20 mouse cellular contexts compared by ENCODE assay signal in genomic region chr11:105548383-105548782, GRCm38 (mm10). TPM values are rescaled to one million over a fixed set of nuclear protein-coding genes. Genes with fewer than 3 reads are reported as not detected.
A peak's percentile ranks its signal among the peaks of the same experiment; 100 is the strongest.
DNase-seq lines count a peak whose midpoint lies in the region; ATAC-seq and TF ChIP-seq lines count a peak whose summit lies in the region.
"Had no signal": no experiment of that assay in that cellular context is flagged by ENCODE, and none has a peak within 500 bp of the region (broad histone marks: within the 10 kb centered on the region; RNA-seq: fewer than 3 reads in every experiment).

No protein-coding gene starts in this region.

- DNase-seq in forebrain, postnatal 0 days, result no peak
- no peak for DNase-seq in kidney, postnatal 10 days
- peak; percentile 44 for DNase-seq in thymus, postnatal 4 days
- DNase-seq in thymus, postnatal 36 days, result no peak
- no peak for DNase-seq in hindbrain, embryonic 14.5 days (ENCODE audit: low spot score)
- DNase-seq in adrenal gland, adult 18-20 months (ENCODE audit: low spot score in 2 of 2), result no peak
- DNase-seq: cerebellum, adult 2 months; gastrocnemius, postnatal 36 days; kidney, adult 18-20 months; kidney, postnatal 36 days; layer of hippocampus, adult 9-11 months; lung, adult 2 months had no signal

- no peaks in the 10 kb centered on the region for H3K4me1 ChIP-seq in forebrain, postnatal 0 days (ENCODE audit: insufficient read depth)
- no peaks in the 10 kb centered on the region for H3K4me1 ChIP-seq in forebrain, embryonic 12.5 days
- H3K4me1 ChIP-seq in kidney, embryonic 15.5 days, result peaks cover 23% of the 10 kb centered on the region
- H3K4me1 ChIP-seq in hindbrain, embryonic 14.5 days (replicated peaks; ENCODE audit: control insufficient read depth, insufficient read depth, low read length), result no peaks in the 10 kb centered on the region

- ATAC-seq in forebrain, postnatal 0 days, result no peak
- no peak for ATAC-seq in forebrain, embryonic 12.5 days (ENCODE audit: low FRiP score)
- ATAC-seq in kidney, embryonic 15.5 days (replicated peaks; ENCODE audit: low FRiP score), result no peak
- no peak for ATAC-seq in hindbrain, embryonic 14.5 days (ENCODE audit: low FRiP score)
- ATAC-seq: forebrain, embryonic 13.5 days; liver, embryonic 12.5 days had no signal

- no peaks in the 10 kb centered on the region for H3K36me3 ChIP-seq in forebrain, postnatal 0 days (ENCODE audit: insufficient read depth)
- no peaks in the 10 kb centered on the region for H3K36me3 ChIP-seq in forebrain, embryonic 12.5 days (replicated peaks)
- no peaks in the 10 kb centered on the region for H3K36me3 ChIP-seq in kidney, embryonic 15.5 days
- H3K36me3 ChIP-seq in hindbrain, embryonic 14.5 days (replicated peaks; ENCODE audit: control insufficient read depth, insufficient read depth), result no peaks in the 10 kb centered on the region
- H3K36me3 ChIP-seq: hindbrain, embryonic 15.5 days; limb, embryonic 12.5 days; liver, embryonic 12.5 days had no signal

- no peak overlapping the region for H3K4me2 ChIP-seq in forebrain, postnatal 0 days (ENCODE audit: low read depth)
- no peak overlapping the region for H3K4me2 ChIP-seq in forebrain, embryonic 12.5 days
- H3K4me2 ChIP-seq in kidney, embryonic 15.5 days, result no peak overlapping the region
- no peak overlapping the region for H3K4me2 ChIP-seq in hindbrain, embryonic 14.5 days (replicated peaks)
- H3K4me2 ChIP-seq: forebrain, embryonic 13.5 days; heart, embryonic 11.5 days; hindbrain, embryonic 15.5 days; limb, embryonic 12.5 days; liver, embryonic 12.5 days; midbrain, embryonic 11.5 days had no signal

- no peak overlapping the region for H3K4me3 ChIP-seq in forebrain, postnatal 0 days (ENCODE audit: low read depth, low read length)
- no peak overlapping the region for H3K4me3 ChIP-seq in forebrain, embryonic 12.5 days (replicated peaks)
- no peak overlapping the region for H3K4me3 ChIP-seq in kidney, embryonic 15.5 days (replicated peaks)
- H3K4me3 ChIP-seq in hindbrain, embryonic 14.5 days (replicated peaks; ENCODE audit: low read length), result no peak overlapping the region
- H3K4me3 ChIP-seq: forebrain, embryonic 13.5 days; hindbrain, embryonic 15.5 days; limb, embryonic 12.5 days; liver, embryonic 12.5 days had no signal

- WGBS in forebrain, postnatal 0 days, result 90% methylated on average over 6 of the region's 6 CpGs
- 87% methylated on average over 6 of the region's 6 CpGs for WGBS in forebrain, embryonic 12.5 days
- 78% methylated on average over 6 of the region's 6 CpGs for WGBS in kidney, embryonic 15.5 days
- 91% methylated on average over 6 of the region's 6 CpGs for WGBS in hindbrain, embryonic 14.5 days

- TF ChIP-seq CTCF in forebrain, postnatal 0 days (IDR thresholded peaks at IDR 0.05; ENCODE audit: low read depth), result 0 out of 2 replicates have a peak, but pooled peaks have one; percentile 7

- H3K27me3 ChIP-seq in forebrain, postnatal 0 days (ENCODE audit: insufficient read depth, low read length), result no peaks in the 10 kb centered on the region
- no peaks in the 10 kb centered on the region for H3K27me3 ChIP-seq in forebrain, embryonic 12.5 days
- H3K27me3 ChIP-seq in kidney, embryonic 15.5 days, result no peaks in the 10 kb centered on the region
- no peaks in the 10 kb centered on the region for H3K27me3 ChIP-seq in hindbrain, embryonic 14.5 days (ENCODE audit: control insufficient read depth, insufficient read depth, low read length)
- H3K27me3 ChIP-seq: forebrain, embryonic 13.5 days; hindbrain, embryonic 15.5 days; limb, embryonic 12.5 days had no signal

- H3K27ac ChIP-seq in forebrain, postnatal 0 days (ENCODE audit: low read depth, low read length), result no peak overlapping the region
- no peak overlapping the region for H3K27ac ChIP-seq in forebrain, embryonic 12.5 days
- 0 out of 2 replicates have a peak overlapping the region, but pooled peaks have one; percentile 46 for H3K27ac ChIP-seq in kidney, embryonic 15.5 days
- no peak overlapping the region for H3K27ac ChIP-seq in hindbrain, embryonic 14.5 days
- H3K27ac ChIP-seq: forebrain, embryonic 13.5 days; hindbrain, embryonic 15.5 days; limb, embryonic 12.5 days; liver, embryonic 12.5 days had no signal

- H3K9me3 ChIP-seq in forebrain, postnatal 0 days (ENCODE audit: low read length), result no peaks in the 10 kb centered on the region
- no peaks in the 10 kb centered on the region for H3K9me3 ChIP-seq in forebrain, embryonic 12.5 days
- H3K9me3 ChIP-seq in kidney, embryonic 15.5 days (replicated peaks), result no peaks in the 10 kb centered on the region
- no peaks in the 10 kb centered on the region for H3K9me3 ChIP-seq in hindbrain, embryonic 14.5 days (ENCODE audit: control insufficient read depth, low read length)
- H3K9me3 ChIP-seq: forebrain, embryonic 13.5 days; hindbrain, embryonic 15.5 days; limb, embryonic 12.5 days; liver, embryonic 12.5 days had no signal

- no peak overlapping the region for H3K9ac ChIP-seq in forebrain, postnatal 0 days
- H3K9ac ChIP-seq in forebrain, embryonic 12.5 days, result no peak overlapping the region
- no peak overlapping the region for H3K9ac ChIP-seq in kidney, embryonic 15.5 days
- H3K9ac ChIP-seq in hindbrain, embryonic 14.5 days, result no peak overlapping the region
- H3K9ac ChIP-seq: forebrain, embryonic 13.5 days; hindbrain, embryonic 15.5 days; limb, embryonic 12.5 days; liver, embryonic 12.5 days had no signal

RNA-seq across cellular contexts. Expression of gene Tanc2, which starts 41.4 kb away (rescaled TPM):
- 102 and 144 TPM in 2 replicates for total RNA-seq in forebrain, postnatal 0 days (2014; rRNA removed)
- polyA plus RNA-seq in forebrain, postnatal 0 days (2015; fragmentation: Nextera tagmentation; extraction: Ambion mirVana), result 16.2 and 35.3 TPM in 2 replicates
- 17.7 and 19.1 TPM in 2 replicates for polyA plus RNA-seq in forebrain, embryonic 12.5 days (2016; fragmentation: Nextera tagmentation; extraction: Ambion mirVana)
- 7.7 and 9.4 TPM in 2 replicates for polyA plus RNA-seq in kidney, embryonic 15.5 days (2015; fragmentation: Nextera tagmentation; extraction: Ambion mirVana)
- 52.9 and 58.3 TPM in 2 replicates for polyA plus RNA-seq in hindbrain, embryonic 14.5 days (2014; fragmentation: Nextera tagmentation; extraction: Ambion mirVana)
- 10 to 100 TPM; 10.6 to 16.0 TPM for total RNA-seq in adrenal gland, adult 18-20 months (2021)
